Mouse (Mus musculus): Measurements from ENCODE around the gene Ywhab. TPM values are rescaled to one million over a fixed set of nuclear protein-coding genes. Genes with fewer than 3 reads are reported as not detected.

Gene Ywhab
- total RNA-seq, 2 experiments from 2014 or later, result 573 to 578 TPM

GRCm38 (mm10) chr2:164007987-164008545, 13.3 kb downstream of the Ywhab start:
- DNase-seq (ENCODE audit: low spot score in 2 of 2), result peak in 1 of 2 experiments; percentile 53

- DNase-seq (ENCODE audit: low spot score in 2 of 2), result no peak
Observed at GRCm38 (mm10) chr2:164009227-164009626, 14.5 kb downstream of the Ywhab start.

GRCm38 (mm10) chr2:164010496-164010895, 15.7 kb downstream of the Ywhab start:
- DNase-seq (ENCODE audit: low spot score in 2 of 2), result no peak

- DNase-seq (ENCODE audit: low spot score in 2 of 2), result no peak
Observed at GRCm38 (mm10) chr2:164010944-164011343, 16.2 kb downstream of the Ywhab start.

- DNase-seq (ENCODE audit: low spot score in 2 of 2), result no peak
Observed at GRCm38 (mm10) chr2:164015304-164015703, 20.5 kb downstream of the Ywhab start.

- DNase-seq (ENCODE audit: low spot score in 2 of 2), result no peak
Observed at GRCm38 (mm10) chr2:164018910-164019309, 24.1 kb downstream of the Ywhab start.

GRCm38 (mm10) chr2:164019943-164020342, 25.2 kb downstream of the Ywhab start:
- no peak for DNase-seq (ENCODE audit: low spot score in 2 of 2)

- DNase-seq (ENCODE audit: low spot score in 2 of 2), result no peak
Observed at GRCm38 (mm10) chr2:164022104-164022503, 27.3 kb downstream of the Ywhab start.

- no peak for DNase-seq (ENCODE audit: low spot score in 2 of 2)
Observed at GRCm38 (mm10) chr2:164025150-164025549, 30.4 kb downstream of the Ywhab start, which contains the start of gene Pabpc1l. Gene Pabpc1l (plus strand): TSS chr2:164025450.

- no peak for DNase-seq (ENCODE audit: low spot score in 2 of 2)
Observed at GRCm38 (mm10) chr2:164031147-164031546, 36.4 kb downstream of the Ywhab start.

- no peak for DNase-seq (ENCODE audit: low spot score in 2 of 2)
Observed at GRCm38 (mm10) chr2:164032973-164033372, 38.2 kb downstream of the Ywhab start.

- no peak for DNase-seq (ENCODE audit: low spot score in 2 of 2)
Observed at GRCm38 (mm10) chr2:164036520-164037019, 41.8 kb downstream of the Ywhab start.

- DNase-seq (ENCODE audit: low spot score in 2 of 2), result no peak
Observed at GRCm38 (mm10) chr2:164038407-164039028, 43.8 kb downstream of the Ywhab start.

GRCm38 (mm10) chr2:164040949-164041348, 46.2 kb downstream of the Ywhab start:
- no peak for DNase-seq (ENCODE audit: low spot score in 2 of 2)

- DNase-seq (ENCODE audit: low spot score in 2 of 2), result no peak
Observed at GRCm38 (mm10) chr2:164041523-164041922, 46.8 kb downstream of the Ywhab start.

GRCm38 (mm10) chr2:164047197-164047690, 52.5 kb downstream of the Ywhab start:
- no peak for DNase-seq (ENCODE audit: low spot score in 2 of 2)

GRCm38 (mm10) chr2:164053767-164054166, 59.0 kb downstream of the Ywhab start:
- DNase-seq (ENCODE audit: low spot score in 2 of 2), result no peak

GRCm38 (mm10) chr2:164054671-164055070, 59.9 kb downstream of the Ywhab start:
- no peak for DNase-seq (ENCODE audit: low spot score in 2 of 2)

- DNase-seq (ENCODE audit: low spot score in 2 of 2), result no peak
Observed at GRCm38 (mm10) chr2:164059634-164060235, 65.0 kb downstream of the Ywhab start.
